Mouse (Mus musculus) large intestine, adult 2 months (tissue): ENCODE results near the gene Onecut1. TPM values are rescaled to one million over a fixed set of nuclear protein-coding genes. Genes with fewer than 3 reads are reported as not detected.

Experiments used
- DNase-seq: peaks from one replicate; pipeline ENCODE4 v3.0.0-alpha.2; 2012; ENCODE audit warnings: low read depth, low spot score
- WGBS: fragments of 180-500 bp; shearing (Covaris S2); methylation state at CpG from one replicate; pipeline ENCODE4 v1.1.7; 2018; 5-methylcytosine and 5-hydroxymethylcytosine counted together
- polyA plus RNA-seq: library from polyadenylated mRNA; depleted of rRNA; stranded (reverse); fragments of >200 nt; gene quantifications from 2 replicates; pipeline ENCODE4 v1.2.3, GENCODE M21; 2012

Onecut1 gene
- polyA plus RNA-seq, 1 experiment = not detected

DNA sequence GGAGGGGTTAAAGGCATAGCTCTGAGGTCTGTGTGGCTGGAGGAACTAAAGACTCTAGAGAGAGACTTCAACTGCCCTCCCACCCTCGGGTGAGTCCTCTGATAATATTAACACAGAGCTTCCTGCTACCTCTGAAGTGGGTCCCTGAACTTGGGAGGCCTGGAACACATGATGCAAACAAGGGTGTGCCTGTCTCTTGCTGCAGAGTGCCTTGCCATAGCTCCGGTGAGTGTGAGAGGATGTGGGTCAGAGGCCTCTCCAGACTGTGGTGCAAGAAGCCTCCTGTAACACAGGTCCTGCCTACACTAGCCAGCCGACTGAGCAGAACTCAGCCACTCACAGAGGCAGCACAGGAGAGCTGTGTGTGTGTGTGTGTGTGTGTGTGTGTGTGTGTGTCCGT is 45.2 kb downstream of the Onecut1 start:
- WGBS = 17% methylated on average over 4 of the region's 4 CpGs
- peak; percentile 16 for DNase-seq

DNA sequence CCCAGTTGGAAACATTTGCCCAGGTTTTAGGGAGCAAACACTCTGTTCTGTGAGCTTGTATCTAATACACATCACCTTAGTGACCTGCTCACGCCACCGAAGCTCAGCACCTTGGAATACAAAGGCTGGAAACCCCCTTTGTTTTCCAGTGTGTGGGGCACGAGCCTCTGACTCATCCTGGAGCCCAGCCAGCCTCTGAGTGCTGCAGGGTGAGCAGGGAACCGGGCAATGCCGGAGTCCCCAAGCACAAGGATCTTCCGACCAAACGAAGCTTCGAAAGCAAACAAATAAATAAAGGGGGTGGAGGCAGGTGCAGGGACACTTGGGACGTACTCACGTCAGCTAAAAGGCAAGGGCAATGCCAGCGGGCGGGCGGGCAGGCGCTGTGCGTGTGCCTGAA is 47.5 kb downstream of the Onecut1 start:
- DNase-seq = peak; percentile 25
- 27% methylated on average over 15 of the region's 15 CpGs for WGBS

DNA sequence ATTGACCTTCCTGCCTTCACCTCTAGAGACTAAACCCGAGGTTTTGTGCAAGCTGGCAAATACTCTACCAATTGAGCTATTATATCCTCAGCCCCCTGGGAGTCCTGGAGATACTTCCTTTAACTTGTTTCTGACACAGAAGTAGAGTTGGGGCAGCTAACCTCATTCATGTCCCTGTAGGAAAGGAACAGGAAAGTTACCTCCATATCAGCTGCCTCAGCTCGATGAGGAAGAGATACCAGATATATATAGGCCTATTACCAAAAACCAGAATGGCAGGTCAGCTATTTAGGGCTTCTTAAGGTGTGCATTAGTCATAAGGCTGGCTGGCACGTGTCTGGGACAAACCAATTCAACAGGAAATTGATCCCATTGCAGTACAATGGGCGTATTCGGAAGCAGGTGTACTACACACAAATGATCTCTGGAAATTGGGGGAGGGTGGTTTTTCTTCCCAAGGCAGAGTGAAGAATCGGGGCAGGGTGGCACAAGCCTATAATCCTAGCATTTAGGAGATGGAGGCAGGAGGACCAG is 48.6 kb downstream of the Onecut1 start:
- peak; percentile 35 for DNase-seq
- WGBS = 41% methylated on average over 6 of the region's 6 CpGs

DNA sequence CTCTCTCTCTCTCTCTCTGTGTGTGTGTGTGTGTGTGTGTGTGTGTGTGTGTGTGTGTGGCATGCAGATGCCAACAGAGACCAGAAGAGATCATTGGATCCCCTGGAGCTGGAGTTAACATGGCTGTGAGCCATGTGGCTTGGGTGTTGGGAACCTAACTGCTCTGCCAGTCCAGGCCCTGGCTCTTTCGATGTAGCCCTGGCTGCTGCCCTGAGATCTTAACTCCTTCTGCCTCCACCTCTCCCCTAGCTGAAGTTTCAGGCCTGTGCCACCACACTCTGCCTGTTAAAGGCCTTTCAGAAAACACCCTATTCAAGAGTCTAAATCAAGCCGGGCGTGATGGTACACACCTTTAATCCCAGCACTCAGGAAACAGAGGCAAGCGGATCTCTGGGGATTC is 49.7 kb downstream of the Onecut1 start:
- 62% methylated on average over 4 of the region's 4 CpGs for WGBS
- DNase-seq = no peak

DNA sequence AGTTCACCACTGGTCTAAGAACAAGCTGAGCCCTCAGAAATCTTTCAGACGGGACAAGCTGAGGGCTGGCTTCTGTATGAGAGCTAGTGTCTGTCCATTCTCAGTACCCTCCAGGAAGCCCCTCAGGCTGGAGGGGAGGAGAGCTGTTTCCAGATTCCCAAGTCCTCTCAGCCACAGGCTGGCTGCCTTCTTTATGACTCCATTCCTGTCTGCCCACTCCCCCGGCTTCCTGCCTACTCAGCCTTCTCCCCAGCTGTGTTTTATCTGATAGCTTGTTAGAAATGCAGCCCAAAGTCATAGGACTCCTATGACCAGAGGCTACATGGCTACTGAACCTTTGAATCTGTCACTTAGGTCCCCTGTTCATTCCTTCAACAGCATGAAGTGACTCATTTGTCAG is 50.2 kb downstream of the Onecut1 start:
- DNase-seq = no peak
- WGBS = 58% methylated on average over 2 of the region's 2 CpGs

DNA sequence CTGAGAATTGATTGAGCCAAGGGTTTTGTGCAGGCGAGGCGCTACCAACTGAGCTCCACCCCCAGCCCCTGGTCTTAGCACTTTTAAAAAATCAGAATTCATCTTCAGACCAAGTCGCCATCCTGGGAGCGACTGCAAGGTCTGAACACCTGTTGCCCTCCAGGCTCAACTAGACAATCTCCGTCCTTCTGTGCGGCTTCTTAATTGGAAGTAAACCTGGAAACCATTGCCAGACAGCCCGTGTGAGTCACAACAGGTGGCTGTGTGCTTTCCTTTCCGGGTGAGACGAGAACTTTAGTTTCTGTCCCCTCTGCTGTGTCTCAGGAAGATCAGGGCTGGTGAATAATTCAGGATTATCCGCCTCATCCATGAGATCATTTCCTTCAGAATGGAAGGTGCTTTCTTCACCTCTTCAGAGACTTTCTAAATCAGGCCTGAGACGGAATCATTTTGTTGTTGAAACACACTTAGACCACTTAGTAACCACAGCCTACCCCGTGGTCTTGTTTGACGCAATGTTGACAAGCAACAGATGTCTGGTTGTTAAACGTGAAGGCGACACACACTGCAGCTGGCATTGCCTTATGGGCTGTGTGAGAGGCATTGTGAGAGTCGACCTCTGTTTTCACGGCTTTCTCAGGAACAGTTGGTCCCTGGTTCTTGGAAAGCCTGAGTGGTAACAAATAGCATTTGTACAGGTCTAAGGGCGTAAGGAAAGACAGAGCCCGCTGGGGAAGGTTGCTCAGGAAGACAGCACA is 51.1 kb downstream of the Onecut1 start:
- DNase-seq = no peak
- WGBS = 77% methylated on average over 19 of the region's 19 CpGs

DNA sequence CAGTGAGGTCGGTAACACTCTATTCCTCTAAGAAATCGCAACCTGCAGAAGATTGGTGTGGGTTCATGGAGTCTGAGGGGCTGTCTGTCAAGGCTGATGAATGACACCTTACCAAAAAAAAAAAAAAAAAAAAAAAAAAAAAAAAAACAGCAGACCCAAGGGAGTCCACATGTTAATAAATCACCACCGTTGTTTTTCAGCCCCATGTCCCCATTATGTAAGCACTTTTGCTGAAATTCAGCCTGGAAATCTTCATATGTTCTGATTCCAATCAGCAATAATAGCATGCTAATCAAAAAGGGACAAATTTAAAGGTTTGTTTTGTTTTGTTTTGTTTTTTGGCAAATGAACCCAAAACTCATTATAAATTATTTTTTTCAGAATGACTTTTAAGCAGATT is 53.9 kb downstream of the Onecut1 start:
- no peak for DNase-seq
- WGBS = 83% methylated on average over 3 of the region's 3 CpGs

DNA sequence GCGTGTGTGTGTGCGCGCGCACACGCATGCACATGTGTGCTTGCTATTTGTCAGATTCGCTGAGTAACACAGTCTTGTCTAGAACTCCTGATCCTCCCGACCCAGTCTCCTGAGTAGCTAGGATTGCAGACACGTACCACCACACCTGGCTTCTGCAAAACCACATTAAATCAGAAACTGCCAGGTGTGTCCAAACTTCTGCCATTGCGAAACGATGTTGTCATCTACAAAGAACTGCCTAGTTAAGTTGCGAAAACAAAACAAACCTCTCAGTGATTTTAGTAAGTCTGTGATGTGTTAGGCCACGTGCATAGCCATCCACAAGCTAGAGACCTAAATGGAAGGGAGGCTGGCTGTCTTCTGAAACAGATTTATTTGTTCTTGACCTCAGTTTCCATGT is 58.7 kb downstream of the Onecut1 start:
- no peak for DNase-seq
- WGBS = 62% methylated on average over 12 of the region's 12 CpGs

DNA sequence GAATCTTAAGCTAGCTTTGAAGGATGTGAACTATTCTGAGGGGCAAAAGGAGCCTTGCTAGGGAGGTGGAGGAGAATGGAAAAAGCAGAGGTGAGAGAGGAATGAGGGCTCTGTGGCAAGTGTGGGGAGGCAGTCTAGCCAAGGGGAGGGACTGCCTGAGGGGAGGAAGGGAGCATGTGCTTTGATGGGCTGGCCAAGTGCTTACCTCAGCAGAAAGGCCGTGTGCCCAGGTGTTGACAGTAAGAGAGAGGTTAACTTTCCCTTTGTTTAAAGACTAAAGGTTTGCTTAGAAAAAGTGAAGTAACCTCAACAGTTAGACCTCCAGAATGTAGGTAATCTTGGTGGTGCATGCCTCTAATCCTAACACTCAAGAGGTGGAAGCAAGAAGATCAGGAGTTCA is 59.7 kb downstream of the Onecut1 start:
- 31% methylated on average over 1 of the region's 1 CpGs for WGBS
- DNase-seq = no peak

DNA sequence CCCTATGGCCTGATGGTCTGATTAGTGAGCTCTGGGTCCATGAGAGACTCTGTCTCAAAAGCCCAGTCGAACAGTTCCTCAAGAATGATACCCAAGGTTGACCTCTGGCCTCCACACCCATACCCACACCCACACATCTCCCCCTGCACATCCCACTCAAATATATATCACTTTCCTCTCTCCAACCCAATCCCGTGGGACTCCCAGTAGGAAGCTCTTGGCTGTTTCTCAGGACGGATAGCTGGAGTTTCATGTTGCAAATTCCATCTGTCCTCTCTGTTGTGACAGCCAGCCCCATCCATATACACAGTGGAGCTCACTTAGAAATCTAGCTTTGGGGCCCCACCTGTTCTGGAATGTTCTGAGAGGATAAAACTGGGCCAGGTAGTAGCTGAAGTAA is 61.2 kb downstream of the Onecut1 start:
- 54% methylated on average over 3 of the region's 3 CpGs for WGBS
- DNase-seq = no peak

DNA sequence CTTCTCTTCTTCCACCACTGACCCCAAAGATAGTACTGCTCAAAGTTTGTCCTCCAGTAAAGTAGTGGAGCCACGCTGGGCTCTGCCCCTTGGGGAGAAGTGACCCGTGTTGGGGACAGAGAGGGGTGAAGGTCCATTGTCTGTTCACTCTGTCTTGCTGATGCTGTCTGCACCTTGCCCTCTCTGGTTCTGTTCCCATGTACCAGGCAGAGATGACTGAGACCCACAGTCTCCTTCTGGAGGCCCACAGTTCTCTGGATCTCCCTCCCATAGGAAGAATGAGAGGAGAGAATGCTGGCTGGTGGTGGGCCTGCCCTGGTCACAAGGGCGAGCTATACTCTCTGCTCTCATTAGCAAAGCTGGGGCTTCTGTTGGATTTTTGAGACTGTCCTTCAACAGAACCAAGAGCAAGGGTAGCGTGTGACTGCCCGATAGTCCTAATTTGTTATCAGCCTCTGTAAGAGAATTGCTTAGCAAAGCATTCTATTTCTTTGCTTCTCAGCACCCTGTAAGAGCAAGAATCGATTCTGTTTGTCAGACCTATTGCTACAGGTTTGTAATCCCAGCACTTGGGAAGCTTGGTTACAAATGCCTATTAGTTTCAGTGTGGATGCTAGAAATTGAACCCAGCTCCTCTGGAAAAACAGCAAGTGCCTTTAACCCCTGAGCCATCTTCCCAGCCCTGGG is 61.7 kb downstream of the Onecut1 start:
- 84% methylated on average over 6 of the region's 6 CpGs for WGBS
- no peak for DNase-seq

DNA sequence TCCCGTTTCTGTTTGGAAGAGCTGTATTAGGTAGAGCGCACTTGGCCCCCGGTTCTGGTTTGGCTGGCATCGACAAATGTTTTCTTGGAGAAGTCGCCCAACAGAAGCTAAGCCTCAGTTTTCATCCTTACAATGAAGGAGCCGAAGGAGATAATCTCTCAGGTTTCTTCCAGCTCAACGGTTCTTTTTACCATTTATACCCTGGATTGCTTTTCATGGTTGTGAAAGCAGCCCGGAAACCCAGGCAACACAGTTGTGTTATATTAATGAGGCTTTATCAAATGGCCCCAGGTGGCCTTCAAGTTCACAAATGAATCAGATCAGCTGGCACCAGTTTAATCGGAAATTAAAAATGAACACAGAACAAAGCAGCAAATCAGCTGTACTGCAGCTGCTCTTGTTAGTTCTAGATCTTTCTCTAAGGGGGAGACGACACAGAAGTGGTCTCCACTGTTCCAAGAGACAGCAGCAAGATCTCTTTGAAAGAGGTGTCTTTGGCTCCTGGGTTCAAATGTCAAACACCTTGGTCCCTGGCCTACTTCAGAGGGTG is 63.6 kb downstream of the Onecut1 start:
- DNase-seq = no peak
- 86% methylated on average over 10 of the region's 10 CpGs for WGBS

DNA sequence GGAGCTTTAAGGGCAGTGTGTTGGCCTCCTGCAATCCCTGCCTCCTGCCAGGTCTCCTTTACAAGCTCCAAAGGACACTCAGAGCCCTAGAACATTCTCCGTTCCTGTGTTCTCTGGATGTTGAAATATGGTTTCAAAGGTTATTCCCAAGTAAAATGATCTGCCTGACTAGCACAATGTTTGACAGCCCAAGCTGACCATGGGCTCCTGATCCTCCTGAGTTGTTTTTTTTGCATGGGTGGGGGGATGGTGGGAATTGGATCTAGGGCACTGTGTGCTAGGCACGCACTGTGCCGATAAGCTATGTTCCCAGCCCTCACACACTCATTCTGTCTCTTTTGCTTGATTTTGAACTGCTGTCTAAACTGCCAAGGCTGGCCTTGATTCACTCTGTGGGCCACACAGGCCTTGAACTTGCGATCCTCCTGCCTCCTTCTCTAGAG is 68.3 kb downstream of the Onecut1 start:
- no peak for DNase-seq
- WGBS = 78% methylated on average over 4 of the region's 4 CpGs

DNA sequence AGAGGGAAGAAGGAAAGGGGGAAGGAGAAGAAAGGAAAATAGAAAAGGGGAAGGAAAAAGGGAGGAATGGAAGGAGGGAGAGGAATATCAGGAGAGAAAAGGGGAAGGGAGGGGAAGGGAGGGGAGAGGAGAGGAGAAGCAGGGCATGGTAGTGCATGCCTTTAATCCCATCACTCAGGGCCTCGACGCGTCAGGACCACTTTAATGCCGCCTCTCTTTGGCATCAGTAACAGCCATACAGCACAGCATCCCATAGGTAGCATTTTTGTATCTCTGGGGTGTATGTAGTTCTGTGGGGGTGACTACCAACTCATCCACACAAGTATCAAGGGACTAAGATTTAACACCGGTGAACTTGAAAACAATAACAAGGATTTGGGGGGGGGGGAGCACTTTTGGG is 68.9 kb downstream of the Onecut1 start:
- DNase-seq = no peak
- WGBS = 91% methylated on average over 5 of the region's 5 CpGs

DNA sequence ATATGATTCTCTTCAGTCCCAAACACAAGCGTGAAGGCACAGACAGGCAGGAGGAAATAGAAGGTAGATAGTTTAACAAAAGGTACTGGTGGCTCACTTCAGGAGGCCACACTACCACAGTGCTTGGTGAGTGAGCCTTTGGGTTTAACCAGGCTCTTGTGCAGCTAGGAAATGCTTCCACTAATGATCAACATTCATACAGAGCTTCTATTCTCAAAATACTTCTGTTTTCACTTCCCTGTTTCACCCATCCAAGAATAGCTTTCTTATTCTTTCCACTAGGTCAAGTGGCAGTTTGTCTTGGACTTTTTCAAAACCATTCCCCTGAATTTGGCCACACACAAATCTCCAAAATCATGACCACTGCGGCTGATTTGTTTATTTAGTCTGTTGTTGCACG is 73.6 kb downstream of the Onecut1 start:
- WGBS = 68% methylated on average over 3 of the region's 3 CpGs
- no peak for DNase-seq

DNA sequence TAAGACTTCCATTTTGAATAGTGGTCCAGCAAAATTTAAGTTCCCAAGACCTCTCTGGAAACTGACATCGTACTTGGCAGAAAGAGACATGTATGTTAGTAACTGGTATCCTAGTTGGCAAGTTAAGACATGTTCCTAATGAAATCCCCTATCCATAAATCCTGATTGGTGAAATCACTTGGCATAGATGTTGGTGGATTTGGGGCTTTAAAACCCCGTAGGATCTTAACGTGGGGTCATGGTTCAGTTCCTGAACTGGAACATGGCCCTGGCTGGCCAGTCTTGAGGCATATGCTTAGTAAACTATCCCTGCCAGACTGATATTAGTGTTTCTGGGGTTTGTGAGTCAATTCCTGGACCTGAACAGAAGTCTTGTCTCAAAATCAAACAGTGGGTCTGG is 76.0 kb downstream of the Onecut1 start:
- WGBS = 85% methylated on average over 3 of the region's 3 CpGs
- no peak for DNase-seq

DNA sequence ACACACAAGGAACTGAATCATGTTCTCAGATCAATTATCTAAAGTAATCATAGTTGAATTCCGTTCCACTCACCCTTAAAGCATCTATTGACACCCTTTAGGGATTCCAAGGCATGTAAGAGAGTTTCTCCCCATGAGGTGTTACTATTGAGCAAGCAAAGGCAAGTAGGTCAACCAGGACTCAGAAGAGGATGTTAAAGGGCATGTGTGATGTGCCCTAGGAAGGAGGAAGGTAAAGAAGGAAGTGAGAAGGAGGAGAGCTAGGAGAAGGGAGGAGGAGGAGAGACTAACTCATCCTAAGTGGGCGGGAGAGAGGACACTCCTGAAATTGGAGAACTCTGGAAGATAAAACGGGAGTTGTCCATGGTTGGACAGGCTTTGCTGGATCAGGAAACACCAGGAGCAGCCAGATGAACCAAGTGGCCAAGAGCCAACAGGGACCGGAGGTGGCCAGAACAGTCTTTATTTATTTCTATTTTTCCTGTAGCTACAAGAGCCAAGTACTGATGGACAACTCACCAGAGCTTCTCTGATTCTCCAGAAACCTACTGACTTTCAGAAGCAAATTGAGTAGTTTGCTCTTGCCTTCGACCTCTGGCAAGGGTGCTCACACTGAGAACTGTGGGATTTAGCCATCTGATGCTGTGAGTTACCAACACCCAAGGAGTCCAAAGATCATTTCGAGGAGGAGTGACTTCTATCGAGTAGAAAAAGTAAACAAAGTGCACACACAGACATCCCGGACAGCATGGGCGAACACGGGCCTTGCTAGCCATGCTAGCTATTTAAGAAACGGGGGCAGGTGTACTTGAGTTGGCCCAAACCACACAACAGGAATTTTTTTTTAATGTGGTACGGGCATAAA is 77.2 kb downstream of the Onecut1 start:
- DNase-seq = peak; percentile 66

More for the DNA sequence above, 77.2 kb downstream of the Onecut1 start:
- 22% methylated on average over 12 of the region's 12 CpGs for WGBS
